Mouse (Mus musculus): ENCODE measurements at regions not wholly inside any gene's neighbourhood (a gene's known extent, or its start where the extent isn't known, plus 50 kb on each side); places are given as distances from the start of the nearest gene placed in this dataset.

DNA sequence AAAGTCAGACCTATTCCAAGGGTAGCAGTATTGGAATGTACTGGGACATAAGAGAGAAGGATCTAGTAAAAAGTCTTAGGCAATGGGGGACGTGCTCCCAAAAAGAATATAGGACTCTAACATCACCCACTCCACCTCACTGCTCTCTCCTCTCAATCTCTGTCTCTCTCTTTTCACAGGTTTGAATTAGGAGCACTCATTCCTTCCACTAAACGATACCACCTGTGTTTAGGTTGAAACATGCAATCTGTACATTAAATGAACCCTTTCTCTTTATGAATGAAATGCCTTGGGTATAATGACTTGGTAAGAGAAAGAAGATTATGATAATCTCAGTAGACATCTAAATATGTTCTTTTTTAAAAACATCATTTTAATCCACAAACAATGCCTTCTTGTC lies 129.4 kb downstream of the Zpld1 start:
- H3K36me3 ChIP-seq (ENCODE audit: control insufficient read depth, insufficient read depth, low read length): no peaks in the 10 kb centered on the region
- no peak for ATAC-seq (ENCODE audit: low read depth)
- H3K4me2 ChIP-seq (ENCODE audit: low read depth, low read length): no peak overlapping the region
- no peaks in the 10 kb centered on the region for H3K4me1 ChIP-seq (ENCODE audit: control insufficient read depth, insufficient read depth, low read length)
- no peaks in the 10 kb centered on the region for H3K27me3 ChIP-seq (ENCODE audit: control insufficient read depth, insufficient read depth, low read length)
- H3K9ac ChIP-seq (replicated peaks; ENCODE audit: low read depth, low read length): no peak overlapping the region
- no peak overlapping the region for H3K27ac ChIP-seq (ENCODE audit: low read depth, low read length)
- no peaks in the 10 kb centered on the region for H3K9me3 ChIP-seq (ENCODE audit: control insufficient read depth, low read length)
- 87% methylated on average over 2 of the region's 2 CpGs for WGBS
- H3K4me3 ChIP-seq (ENCODE audit: low read depth, low read length): no peak overlapping the region

GRCm38 (mm10) chr16:55166181-55166848 lies 131.5 kb downstream of the Zpld1 start:
- H3K9me3 ChIP-seq (ENCODE audit: control insufficient read depth, low read length): no peaks in the 10 kb centered on the region
- H3K27me3 ChIP-seq (ENCODE audit: control insufficient read depth, insufficient read depth, low read length): no peaks in the 10 kb centered on the region
- WGBS: 20% methylated on average over 8 of the region's 8 CpGs
- ATAC-seq (ENCODE audit: low read depth): peak; percentile 73; the same call in 1 of the 2 replicates
- H3K36me3 ChIP-seq (ENCODE audit: control insufficient read depth, insufficient read depth, low read length): no peaks in the 10 kb centered on the region
- H3K4me2 ChIP-seq (ENCODE audit: low read depth, low read length): no peak overlapping the region
- H3K4me1 ChIP-seq (ENCODE audit: control insufficient read depth, insufficient read depth, low read length): no peaks in the 10 kb centered on the region
- no peak overlapping the region for H3K9ac ChIP-seq (replicated peaks; ENCODE audit: low read depth, low read length)
- H3K4me3 ChIP-seq (ENCODE audit: low read depth, low read length): no peak overlapping the region
- H3K27ac ChIP-seq (ENCODE audit: low read depth, low read length): no peak overlapping the region

GRCm38 (mm10) chr16:55162926-55163325 lies 134.9 kb downstream of the Zpld1 start:
- ATAC-seq (ENCODE audit: low read depth): no peak
- Histone ChIP-seq H3K4me2 (ENCODE audit: low read depth, low read length) (no peak overlapping the region), H3K4me1 (ENCODE audit: control insufficient read depth, insufficient read depth, low read length) (no peaks in the 10 kb centered on the region), H3K4me3 (ENCODE audit: low read depth, low read length) (no peak overlapping the region), H3K9me3 (ENCODE audit: control insufficient read depth, low read length) (no peaks in the 10 kb centered on the region), H3K36me3 (ENCODE audit: control insufficient read depth, insufficient read depth, low read length) (no peaks in the 10 kb centered on the region), H3K27ac (ENCODE audit: low read depth, low read length) (no peak overlapping the region), H3K27me3 (ENCODE audit: control insufficient read depth, insufficient read depth, low read length) (no peaks in the 10 kb centered on the region), H3K9ac (replicated peaks; ENCODE audit: low read depth, low read length) (no peak overlapping the region)
- WGBS: 81% methylated on average over 6 of the region's 6 CpGs

GRCm38 (mm10) chr16:55151726-55152125 lies 146.1 kb downstream of the Zpld1 start:
- no peaks in the 10 kb centered on the region for H3K4me1 ChIP-seq (ENCODE audit: control insufficient read depth, insufficient read depth, low read length)
- H3K9ac ChIP-seq (replicated peaks; ENCODE audit: low read depth, low read length): no peak overlapping the region
- no peaks in the 10 kb centered on the region for H3K9me3 ChIP-seq (ENCODE audit: control insufficient read depth, low read length)
- 62% methylated on average over 4 of the region's 4 CpGs for WGBS
- H3K4me3 ChIP-seq (ENCODE audit: low read depth, low read length): no peak overlapping the region
- H3K36me3 ChIP-seq (ENCODE audit: control insufficient read depth, insufficient read depth, low read length): no peaks in the 10 kb centered on the region
- ATAC-seq (ENCODE audit: low read depth): peak; percentile 69; the same call in 1 of the 2 replicates
- no peak overlapping the region for H3K4me2 ChIP-seq (ENCODE audit: low read depth, low read length)
- H3K27me3 ChIP-seq (ENCODE audit: control insufficient read depth, insufficient read depth, low read length): no peaks in the 10 kb centered on the region
- no peak overlapping the region for H3K27ac ChIP-seq (ENCODE audit: low read depth, low read length)

DNA sequence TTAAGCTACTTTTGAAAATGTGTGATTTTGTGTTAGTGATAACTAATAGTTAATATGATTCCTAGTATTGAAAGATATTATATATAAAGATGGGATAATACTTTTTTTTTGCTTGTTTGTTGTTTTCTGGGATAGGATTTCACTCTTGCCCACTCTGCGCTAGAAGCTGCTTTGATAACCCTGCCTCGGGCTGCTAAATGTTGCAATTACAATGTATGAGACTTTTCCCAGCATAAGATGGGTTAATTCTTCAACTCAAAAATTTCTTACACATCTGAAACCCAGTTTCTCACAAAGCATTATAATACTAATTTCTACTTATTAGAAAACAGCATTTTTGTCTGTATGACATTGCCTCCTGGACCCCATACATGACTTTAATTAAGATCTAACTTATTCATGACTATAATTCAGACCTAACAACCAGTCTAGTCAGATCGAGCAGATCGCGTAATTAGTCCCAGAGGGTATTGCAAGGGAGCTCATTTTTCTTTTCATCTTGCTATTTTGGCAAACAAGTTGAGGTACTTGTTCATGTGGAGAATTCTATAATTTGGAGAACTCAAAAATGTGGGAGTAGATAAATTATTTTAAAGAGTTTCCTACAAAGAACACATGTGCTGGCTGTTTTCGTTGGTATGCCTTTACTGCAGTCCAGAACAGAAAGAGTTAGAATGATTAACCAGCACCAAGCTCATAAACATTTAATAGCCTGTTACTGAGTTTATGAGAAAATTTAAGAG lies 155.2 kb downstream of the Zpld1 start:
- Histone ChIP-seq H3K27me3 (ENCODE audit: control insufficient read depth, insufficient read depth, low read length) (no peaks in the 10 kb centered on the region), H3K9ac (replicated peaks; ENCODE audit: low read depth, low read length) (no peak overlapping the region), H3K36me3 (ENCODE audit: control insufficient read depth, insufficient read depth, low read length) (no peaks in the 10 kb centered on the region), H3K4me3 (ENCODE audit: low read depth, low read length) (no peak overlapping the region), H3K4me2 (ENCODE audit: low read depth, low read length) (no peak overlapping the region), H3K27ac (ENCODE audit: low read depth, low read length) (no peak overlapping the region), H3K4me1 (ENCODE audit: control insufficient read depth, insufficient read depth, low read length) (no peaks in the 10 kb centered on the region), H3K9me3 (ENCODE audit: control insufficient read depth, low read length) (no peaks in the 10 kb centered on the region)
- WGBS: 51% methylated on average over 6 of the region's 6 CpGs
- peak; percentile 63; the same call in 1 of the 2 replicates for ATAC-seq (ENCODE audit: low read depth)

- no peak overlapping the region for H3K4me2 ChIP-seq (ENCODE audit: low read depth, low read length)
- ATAC-seq (ENCODE audit: low read depth): no peak
- no peaks in the 10 kb centered on the region for H3K9me3 ChIP-seq (ENCODE audit: control insufficient read depth, low read length)
- H3K4me1 ChIP-seq (ENCODE audit: control insufficient read depth, insufficient read depth, low read length): no peaks in the 10 kb centered on the region
- H3K27me3 ChIP-seq (ENCODE audit: control insufficient read depth, insufficient read depth, low read length): no peaks in the 10 kb centered on the region
- H3K36me3 ChIP-seq (ENCODE audit: control insufficient read depth, insufficient read depth, low read length): no peaks in the 10 kb centered on the region
- H3K9ac ChIP-seq (replicated peaks; ENCODE audit: low read depth, low read length): no peak overlapping the region
- H3K27ac ChIP-seq (ENCODE audit: low read depth, low read length): no peak overlapping the region
- no peak overlapping the region for H3K4me3 ChIP-seq (ENCODE audit: low read depth, low read length)
Observed at GRCm38 (mm10) chr16:55134961-55135360, 162.8 kb downstream of the Zpld1 start.

GRCm38 (mm10) chr16:55097651-55098050 lies 200.1 kb downstream of the Zpld1 start:
- no peaks in the 10 kb centered on the region for H3K36me3 ChIP-seq (ENCODE audit: control insufficient read depth, insufficient read depth, low read length)
- no peak overlapping the region for H3K27ac ChIP-seq (ENCODE audit: low read depth, low read length)
- WGBS: 90% methylated on average over 1 of the region's 1 CpGs
- ATAC-seq (ENCODE audit: low read depth): no peak
- H3K4me2 ChIP-seq (ENCODE audit: low read depth, low read length): no peak overlapping the region
- no peak overlapping the region for H3K9ac ChIP-seq (replicated peaks; ENCODE audit: low read depth, low read length)
- H3K4me3 ChIP-seq (ENCODE audit: low read depth, low read length): no peak overlapping the region
- H3K4me1 ChIP-seq (ENCODE audit: control insufficient read depth, insufficient read depth, low read length): no peaks in the 10 kb centered on the region
- no peaks in the 10 kb centered on the region for H3K27me3 ChIP-seq (ENCODE audit: control insufficient read depth, insufficient read depth, low read length)
- H3K9me3 ChIP-seq (ENCODE audit: control insufficient read depth, low read length): no peaks in the 10 kb centered on the region

DNA sequence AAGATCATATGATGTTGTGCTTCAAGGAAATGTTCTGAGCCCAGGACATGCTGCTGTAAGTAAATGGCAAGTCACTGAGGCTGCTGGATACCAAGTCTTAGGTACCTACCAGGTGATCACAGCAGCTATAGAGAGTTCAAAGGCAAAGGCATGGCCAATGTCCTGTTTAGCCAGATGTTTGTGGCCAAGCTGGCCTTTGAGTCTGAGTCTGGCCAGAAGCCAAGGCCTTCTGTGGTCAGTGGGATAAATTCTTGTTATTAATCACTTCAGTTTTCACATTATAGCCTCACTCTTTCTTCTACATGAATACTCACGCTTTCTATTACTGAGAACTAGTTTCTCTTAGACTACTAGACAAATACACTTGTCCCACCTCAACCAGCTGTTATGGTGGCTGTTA lies 210.3 kb downstream of the Zpld1 start:
- no peak for ATAC-seq (ENCODE audit: low read depth)
- WGBS: 88% methylated on average over 1 of the region's 1 CpGs
- Histone ChIP-seq H3K4me1 (ENCODE audit: control insufficient read depth, insufficient read depth, low read length) (no peaks in the 10 kb centered on the region), H3K9me3 (ENCODE audit: control insufficient read depth, low read length) (no peaks in the 10 kb centered on the region), H3K27me3 (ENCODE audit: control insufficient read depth, insufficient read depth, low read length) (no peaks in the 10 kb centered on the region), H3K9ac (replicated peaks; ENCODE audit: low read depth, low read length) (no peak overlapping the region), H3K27ac (ENCODE audit: low read depth, low read length) (no peak overlapping the region), H3K36me3 (ENCODE audit: control insufficient read depth, insufficient read depth, low read length) (no peaks in the 10 kb centered on the region), H3K4me3 (ENCODE audit: low read depth, low read length) (no peak overlapping the region), H3K4me2 (ENCODE audit: low read depth, low read length) (no peak overlapping the region)

DNA sequence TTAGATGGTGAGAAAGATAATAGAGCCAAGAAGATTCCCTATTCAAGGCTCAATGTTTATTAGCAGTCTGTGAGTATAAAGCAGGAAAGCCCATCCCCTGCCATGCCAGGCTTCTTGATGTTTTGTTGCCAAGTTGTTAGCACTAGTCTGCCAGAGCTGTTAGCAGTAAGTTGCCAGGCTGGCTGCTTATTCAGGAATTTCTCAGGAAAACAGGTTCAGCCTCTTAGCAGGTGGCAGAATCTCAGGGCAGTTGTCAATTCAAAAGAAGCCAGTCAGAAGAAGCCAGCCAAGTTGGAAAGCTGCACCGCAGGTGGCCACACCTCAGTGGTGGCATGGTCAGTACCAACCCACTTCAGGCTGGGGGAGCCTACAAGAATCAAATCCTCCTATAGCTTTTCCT lies 221.6 kb downstream of the Zpld1 start:
- Histone ChIP-seq H3K27ac (ENCODE audit: low read depth, low read length) (no peak overlapping the region), H3K4me2 (ENCODE audit: low read depth, low read length) (no peak overlapping the region), H3K4me3 (ENCODE audit: low read depth, low read length) (no peak overlapping the region), H3K4me1 (ENCODE audit: control insufficient read depth, insufficient read depth, low read length) (no peaks in the 10 kb centered on the region), H3K9me3 (ENCODE audit: control insufficient read depth, low read length) (no peaks in the 10 kb centered on the region), H3K36me3 (ENCODE audit: control insufficient read depth, insufficient read depth, low read length) (no peaks in the 10 kb centered on the region), H3K27me3 (ENCODE audit: control insufficient read depth, insufficient read depth, low read length) (no peaks in the 10 kb centered on the region), H3K9ac (replicated peaks; ENCODE audit: low read depth, low read length) (no peak overlapping the region)
- 77% methylated on average over 1 of the region's 1 CpGs for WGBS
- ATAC-seq (ENCODE audit: low read depth): no peak
